Mouse (Mus musculus) lung, adult 2 months (tissue): ENCODE measurements around the gene Tenm3.

Source experiments
- CTCF ChIP-seq: fragments of 200-500 bp; IDR thresholded peaks from 2 replicates; pipeline ENCODE4 v1.5.1; 2011; ENCODE audit warnings: mild to moderate bottlenecking, low read length, control low read depth; ENCODE audit not compliant: insufficient read depth
- POLR2A ChIP-seq: fragments of 200-500 bp; IDR thresholded peaks from 2 replicates; pipeline ENCODE4 v1.6.1; 2011; ENCODE audit warnings: low read depth, mild to moderate bottlenecking, control low read depth, low read length, borderline replicate concordance; ENCODE audit errors: extremely low read depth

DNA sequence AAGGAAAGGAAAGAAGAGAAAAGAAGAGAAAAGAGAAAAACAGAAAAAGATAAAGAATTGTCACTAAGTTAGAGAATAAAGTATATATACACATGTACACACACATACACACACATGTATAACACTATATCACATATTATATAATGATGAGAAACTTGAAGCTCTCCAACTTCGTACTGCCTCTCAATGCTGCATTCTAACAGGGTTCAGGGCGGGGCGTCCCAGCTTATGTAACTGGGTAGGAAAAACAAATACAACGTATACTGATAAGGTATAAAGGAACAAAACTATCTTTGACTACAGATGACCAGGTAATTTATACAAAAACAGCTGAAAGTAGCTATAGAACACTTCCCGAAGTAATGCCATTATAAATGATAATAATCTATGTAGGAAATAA lies 22.2 kb upstream of the Tenm3 start:
- TF ChIP-seq CTCF, result no peak
- TF ChIP-seq POLR2A, result no peak
